Mouse (Mus musculus) bone marrow, adult 2 months (tissue): ENCODE measurements around the gene Acr.

Experiments used
- CTCF ChIP-seq: fragments of 200-500 bp; IDR thresholded peaks from 2 replicates; pipeline ENCODE4 v1.5.1; 2011; ENCODE audit warnings: low read length, control low read depth; ENCODE audit not compliant: control insufficient read depth, insufficient read depth
- POLR2A ChIP-seq: fragments of 200-500 bp; IDR thresholded peaks from 2 replicates; pipeline ENCODE4 v1.6.1; 2011; ENCODE audit warnings: low read depth, mild to moderate bottlenecking, control low read depth, low read length, borderline replicate concordance; ENCODE audit not compliant: control insufficient read depth

GRCm38 (mm10) chr15:89547824-89548601 is 20.1 kb upstream of the Acr start:
- TF ChIP-seq CTCF (no peak), POLR2A (no peak)
